Mouse (Mus musculus): ENCODE measurements around the gene Hspa1l.
"Not testable (repeated sequence)": the region's sequence is repeated elsewhere in the genome, so short reads cannot be mapped to it uniquely, and the experiment has no call there.

The Hspa1l gene

DNA sequence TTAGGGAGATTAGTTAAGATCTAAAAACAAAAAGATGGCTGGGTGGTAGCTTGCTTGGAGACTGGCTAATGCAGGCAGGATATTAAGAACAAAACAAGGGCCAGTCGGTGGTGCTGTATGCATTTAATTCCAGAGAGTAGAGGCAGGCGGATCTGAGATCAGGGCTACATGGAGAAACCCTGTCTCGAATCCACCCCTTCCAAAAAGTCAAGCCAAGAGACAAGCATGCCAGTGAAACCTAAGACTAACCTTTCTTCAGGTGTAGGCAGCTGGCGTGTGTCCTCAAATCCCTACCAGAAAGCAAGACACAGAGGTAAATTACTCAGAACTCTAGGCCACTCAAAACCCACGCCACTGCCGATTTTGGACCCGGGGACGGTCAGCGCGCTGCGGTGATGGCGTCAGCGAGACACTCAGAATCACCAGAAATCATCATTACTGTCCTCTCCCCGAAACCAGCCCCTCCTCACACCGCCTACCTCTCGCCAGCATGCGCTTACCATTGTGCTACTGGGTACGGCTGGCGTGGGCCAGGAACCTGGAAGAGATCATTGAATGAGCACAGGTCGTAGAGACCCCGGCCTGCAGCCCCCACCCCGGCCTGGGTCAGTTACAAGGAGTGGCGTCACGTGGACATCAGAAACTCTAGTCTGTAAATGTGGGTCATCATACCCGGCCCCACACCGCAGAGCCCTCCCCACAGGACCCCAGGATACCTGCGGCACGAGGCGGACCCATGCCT is 20.7 kb upstream of the Hspa1l start:
- DNase-seq, result peak; percentile 13

DNA sequence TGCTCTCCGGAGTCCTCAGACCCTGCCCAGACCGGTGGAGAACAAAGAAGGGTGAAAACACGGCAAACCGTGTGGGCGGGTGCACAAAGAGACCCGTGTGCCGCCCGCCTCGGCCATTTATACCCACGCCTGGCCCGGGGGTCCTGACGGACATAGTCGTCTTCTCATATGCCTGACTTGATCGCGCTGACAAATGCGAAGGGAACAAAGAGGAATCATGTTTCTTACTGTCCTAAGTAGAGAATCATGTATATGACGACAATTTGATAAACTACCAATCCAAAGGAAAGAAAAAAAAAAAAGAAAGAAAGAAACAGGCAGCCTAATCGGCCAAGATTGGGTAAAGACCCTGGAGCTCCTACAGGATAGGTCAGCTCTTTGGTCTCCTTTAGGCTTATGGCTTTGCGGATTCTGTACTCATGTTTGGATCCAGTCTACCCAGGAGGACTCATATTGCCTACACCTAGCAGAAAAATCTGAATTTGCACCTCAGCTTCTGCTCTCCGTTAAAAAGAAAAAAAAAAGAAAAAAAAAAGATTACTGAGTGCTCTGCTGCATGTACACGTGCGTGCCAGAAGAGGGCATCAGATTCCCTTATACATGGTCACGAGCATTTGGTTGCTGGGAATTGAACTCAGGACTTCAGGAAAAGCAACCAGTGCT is 20.0 kb upstream of the Hspa1l start:
- DNase-seq, result peak; percentile 89

DNA sequence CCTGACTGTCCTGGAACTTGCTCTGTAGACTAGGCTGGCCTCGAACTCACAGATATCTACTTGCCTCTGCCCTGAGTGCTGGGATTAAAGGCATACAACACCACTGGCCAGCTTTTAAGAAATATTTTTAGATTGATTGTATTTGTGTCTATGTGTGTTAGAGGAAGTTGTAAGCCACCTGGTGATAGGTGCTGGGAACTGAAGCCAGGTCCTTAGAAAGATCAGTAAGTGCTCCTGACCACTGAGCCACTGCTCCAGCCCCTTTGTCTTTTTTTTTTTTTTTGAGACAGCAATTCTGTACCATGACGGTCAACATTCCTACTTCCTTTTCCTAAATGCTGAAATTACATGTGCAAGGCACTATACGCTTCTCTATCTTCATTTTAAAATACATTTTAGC is 19.2 kb upstream of the Hspa1l start:
- DNase-seq, result no peak

DNA sequence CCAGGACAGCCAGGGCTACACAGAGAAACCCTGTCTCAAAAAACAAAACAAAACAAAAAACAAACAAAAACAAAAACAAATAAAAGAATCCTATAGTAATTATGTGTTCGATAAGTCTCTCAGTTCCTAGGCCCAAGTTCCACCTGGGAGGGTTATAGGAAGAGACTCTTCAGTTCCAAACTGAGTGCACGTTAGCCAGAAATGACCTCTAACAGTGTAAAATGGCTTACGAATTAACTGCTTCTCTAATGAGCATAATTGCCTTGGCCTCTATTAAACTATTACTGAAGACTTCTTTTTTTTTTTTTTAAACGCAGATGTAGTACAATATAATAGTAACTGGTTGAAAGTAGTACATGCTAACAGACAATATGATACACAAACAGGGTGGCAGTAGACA is 18.6 kb upstream of the Hspa1l start:
- DNase-seq, result no peak

DNA sequence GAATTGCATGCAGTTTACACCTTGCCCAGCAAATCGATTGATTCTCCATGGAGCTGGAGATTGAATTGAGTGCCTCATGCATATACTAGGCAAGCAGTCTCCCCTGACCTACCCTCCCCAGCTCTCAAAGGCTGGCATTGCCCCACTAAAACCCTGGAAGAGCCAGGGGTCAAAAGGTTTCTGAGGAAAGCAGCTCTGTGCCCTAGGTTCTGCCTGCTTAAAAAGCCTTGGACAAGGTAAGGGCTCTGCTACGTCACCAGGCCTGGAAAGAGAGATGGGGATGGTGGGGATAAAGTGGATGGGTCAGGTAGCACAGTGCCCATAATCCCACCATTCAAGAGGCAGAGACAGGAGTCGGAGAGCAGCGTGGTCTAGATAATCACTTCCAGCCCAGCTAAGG is 17.7 kb upstream of the Hspa1l start:
- DNase-seq, result no peak

DNA sequence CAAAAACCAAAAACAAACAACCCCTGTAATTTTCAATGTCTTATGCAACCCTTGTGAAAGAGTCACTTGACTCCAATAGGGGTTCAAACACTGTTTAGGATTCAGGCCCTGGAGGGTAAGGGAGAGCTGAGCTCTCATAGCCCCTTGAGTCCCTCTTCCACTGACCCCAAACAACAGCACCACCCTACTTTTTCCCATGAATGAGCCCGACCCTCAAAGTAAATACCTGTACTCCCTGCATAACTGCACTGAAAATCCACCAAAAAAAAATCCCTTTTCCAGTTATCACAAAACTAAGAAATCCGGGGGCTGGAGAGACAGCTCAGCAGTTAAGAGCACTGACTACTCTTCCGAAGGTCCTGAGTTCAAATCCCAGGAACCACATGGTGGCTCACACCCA is 16.6 kb upstream of the Hspa1l start:
- DNase-seq, result no peak

DNA sequence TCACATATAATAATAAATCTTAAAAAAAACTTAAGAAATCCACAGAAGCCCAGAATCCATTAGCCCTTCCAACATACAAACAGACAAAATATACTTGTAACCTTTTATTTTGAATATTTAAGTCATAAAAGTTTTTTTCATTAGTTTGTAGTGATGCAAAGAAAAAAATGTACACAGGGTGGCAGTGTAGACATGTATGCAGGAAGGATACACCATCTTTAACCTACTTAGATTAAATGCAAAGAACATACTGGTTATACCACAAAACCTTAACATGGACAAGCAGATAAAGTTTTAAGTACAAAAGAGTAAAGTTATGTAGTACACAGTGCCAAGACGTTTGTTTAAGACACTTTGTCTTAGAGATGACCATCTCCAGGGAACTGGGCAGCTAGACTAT is 16.2 kb upstream of the Hspa1l start:
- DNase-seq, result peak; percentile 19

DNA sequence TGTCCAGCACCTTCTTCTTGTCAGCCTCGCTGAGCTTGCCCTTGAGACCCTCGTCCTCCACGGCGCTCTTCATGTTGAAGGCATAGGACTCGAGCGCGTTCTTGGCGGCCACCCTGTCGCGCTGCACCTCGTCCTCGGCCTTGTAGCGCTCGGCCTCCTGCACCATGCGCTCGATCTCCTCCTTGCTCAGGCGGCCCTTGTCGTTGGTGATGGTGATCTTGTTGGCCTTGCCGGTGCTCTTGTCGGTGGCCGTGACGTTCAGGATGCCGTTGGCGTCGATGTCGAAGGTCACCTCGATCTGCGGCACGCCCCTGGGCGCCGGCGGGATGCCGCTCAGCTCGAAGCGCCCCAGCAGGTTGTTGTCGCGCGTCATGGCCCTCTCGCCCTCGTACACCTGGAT is 15.2 kb upstream of the Hspa1l start:
- not testable (repeated sequence) for DNase-seq

DNA sequence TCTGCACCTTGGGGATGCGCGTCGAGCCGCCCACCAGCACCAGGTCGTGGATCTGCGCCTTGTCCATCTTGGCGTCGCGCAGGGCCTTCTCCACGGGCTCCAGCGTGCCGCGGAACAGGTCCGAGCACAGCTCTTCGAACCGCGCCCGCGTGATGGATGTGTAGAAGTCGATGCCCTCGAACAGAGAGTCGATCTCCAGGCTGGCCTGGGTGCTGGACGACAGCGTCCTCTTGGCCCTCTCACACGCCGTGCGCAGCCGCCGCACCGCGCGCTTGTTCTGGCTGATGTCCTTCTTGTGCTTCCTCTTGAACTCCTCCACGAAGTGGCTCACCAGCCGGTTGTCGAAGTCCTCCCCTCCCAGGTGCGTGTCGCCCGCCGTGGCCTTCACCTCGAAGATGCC is 14.5 kb upstream of the Hspa1l start:
- not testable (repeated sequence) for DNase-seq

DNA sequence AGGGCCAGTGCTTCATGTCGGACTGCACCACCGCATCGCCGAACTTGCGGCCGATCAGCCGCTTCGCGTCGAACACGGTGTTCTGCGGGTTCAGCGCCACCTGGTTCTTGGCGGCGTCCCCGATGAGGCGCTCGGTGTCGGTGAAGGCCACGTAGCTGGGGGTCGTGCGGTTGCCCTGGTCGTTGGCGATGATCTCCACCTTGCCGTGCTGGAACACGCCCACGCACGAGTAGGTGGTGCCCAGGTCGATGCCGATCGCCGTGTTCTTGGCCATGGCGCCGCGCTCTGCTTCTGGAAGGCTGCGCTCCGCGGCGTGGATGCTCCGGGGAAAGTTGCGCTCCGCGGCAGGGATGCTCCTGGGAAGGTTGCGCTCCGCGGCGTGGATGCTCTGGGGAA is 13.8 kb upstream of the Hspa1l start:
- DNase-seq, result not testable (repeated sequence)

DNA sequence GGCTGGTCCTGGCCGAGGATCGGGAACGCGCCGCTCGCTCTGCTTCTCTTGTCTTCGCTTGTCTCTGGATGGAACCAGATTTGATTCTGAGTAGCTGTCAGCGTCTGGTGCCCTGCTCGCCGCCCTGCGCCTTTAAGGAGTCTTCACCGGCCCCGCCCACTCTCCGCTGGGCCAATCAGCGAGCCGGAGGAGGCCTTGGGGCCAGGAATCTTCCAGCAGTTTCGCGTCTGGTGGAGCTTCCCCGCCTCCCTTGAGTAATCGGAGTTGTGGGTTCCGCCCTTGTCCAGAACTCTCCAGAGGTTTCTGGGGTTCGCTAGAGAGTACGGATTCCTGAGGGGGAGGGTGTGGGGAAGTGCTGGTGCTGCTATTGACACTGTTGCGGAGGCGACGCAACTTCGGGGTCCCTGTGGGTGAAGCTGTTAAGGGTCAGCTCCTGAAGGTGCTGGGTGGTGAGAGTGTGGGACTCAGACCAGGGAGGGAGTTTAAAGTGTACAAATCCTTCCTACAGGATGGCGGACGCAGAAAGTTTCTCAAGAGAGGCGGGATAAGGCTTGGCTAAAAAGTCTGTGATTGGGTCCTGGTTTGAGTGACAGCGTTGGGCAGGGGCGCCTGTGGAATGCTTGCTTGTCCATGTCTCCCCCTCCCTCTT is 13.2 kb upstream of the Hspa1l start, which contains the start of gene Hspa1b:
Gene Hspa1b, minus strand, starts transcription at position 109 of the 649 bp plus-strand sequence.
- DNase-seq, result peak; percentile 89

DNA sequence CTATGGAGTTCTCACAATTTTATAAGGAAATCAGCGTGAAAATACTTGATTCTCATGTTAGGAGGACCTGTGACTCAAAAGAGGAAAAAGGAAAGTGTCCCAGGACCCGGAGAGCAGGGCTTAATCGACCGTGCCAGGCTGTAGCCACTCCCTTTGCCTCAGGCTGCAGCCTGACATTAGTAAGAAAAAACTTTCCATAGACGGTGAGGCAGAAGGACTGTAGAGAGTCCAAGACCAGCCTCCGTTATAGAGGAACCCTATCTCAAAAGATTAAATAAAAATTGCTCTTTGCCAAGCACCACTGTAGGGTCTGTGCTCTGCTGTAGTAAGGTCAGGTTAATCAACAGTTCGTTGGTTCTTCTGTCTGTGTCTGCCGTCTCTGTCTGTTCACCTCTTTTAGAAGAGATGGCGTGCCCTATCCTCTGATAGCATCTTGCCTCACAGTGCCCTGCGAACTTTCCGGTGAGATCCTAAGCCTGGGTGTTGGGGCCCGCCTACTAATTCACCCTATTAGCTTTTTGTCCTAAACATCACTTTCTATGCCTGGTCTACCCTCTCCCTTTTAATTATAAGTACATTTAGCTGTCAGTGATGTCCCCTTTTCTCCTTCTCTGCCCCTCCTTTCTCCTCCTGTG is 12.5 kb upstream of the Hspa1l start:
- peak; percentile 43 for DNase-seq

DNA sequence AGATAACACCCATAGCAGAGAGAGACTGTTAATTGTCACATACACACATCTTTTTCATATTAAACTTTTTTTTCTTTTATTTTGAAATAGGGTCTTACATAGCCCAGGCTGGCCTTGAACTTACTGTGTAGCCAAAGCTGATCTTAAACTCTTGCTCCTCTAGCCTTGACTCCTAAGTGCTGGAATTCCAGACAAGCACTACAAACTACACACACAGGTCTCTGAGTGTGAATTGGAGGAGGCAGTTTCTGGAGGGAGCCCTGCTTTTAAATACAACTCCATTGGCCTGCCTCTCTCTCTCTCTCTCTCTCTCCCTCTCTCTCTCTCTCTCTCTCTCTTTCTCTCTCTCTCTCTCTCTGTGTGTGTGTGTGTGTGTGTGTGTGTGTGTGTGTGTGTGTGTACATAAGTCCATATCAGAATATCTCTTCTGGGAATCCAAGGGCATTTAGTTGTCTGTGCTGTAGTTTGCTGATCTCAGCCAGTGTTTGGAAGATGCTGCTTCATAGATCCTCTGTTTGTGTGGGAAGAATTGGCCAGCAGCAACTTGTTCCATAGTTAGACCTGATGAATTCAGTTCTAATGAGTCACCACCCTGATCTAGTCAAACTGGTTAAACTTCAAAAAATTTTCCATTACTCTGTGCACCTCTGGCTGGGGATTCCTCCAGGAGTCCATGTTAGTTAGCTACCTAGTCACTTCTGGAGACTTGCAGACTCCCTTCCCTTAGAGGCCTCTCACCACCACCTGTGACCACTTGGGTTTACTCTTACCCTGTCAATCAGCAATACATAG is 11.6 kb upstream of the Hspa1l start:
- DNase-seq, result no peak

DNA sequence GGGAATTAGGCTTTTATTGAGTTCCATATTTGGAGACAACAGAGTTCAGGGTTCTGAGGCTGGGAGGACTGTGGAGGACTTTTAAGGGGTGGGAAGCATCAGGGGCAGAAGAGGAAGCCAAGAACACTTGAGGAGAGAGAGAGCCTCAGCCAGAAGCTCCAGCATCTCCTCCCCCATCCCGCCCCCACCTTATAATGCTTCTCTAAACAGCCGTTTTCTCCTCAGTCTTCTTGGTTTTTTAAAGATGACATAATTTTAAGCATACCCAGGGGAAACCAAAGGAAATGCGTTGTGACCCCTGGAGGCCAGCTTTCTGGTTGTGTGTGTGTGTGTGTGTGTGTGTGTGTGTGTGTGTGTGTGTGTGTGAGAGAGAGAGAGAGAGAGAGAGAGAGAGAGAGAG is 10.4 kb upstream of the Hspa1l start:
- DNase-seq, result no peak

DNA sequence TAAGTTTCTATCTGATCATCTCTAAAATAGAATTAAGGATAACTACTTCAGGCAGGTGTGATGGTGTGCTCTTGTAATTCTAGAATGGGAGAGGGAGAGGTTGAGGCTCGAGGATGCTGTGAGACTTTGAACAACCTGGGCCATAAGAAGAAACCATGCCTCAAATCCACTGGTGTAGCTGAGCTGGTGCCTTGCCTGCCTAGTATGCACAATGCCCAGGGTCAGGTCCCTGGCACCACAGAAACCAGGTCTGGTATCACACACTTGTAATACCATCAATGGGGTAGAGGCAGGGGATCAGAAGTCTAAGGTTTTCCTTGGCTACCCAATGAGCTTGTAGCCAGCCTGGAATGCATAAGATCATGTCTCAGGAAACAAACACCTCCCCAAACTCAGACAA is 9.7 kb upstream of the Hspa1l start:
- no peak for DNase-seq

DNA sequence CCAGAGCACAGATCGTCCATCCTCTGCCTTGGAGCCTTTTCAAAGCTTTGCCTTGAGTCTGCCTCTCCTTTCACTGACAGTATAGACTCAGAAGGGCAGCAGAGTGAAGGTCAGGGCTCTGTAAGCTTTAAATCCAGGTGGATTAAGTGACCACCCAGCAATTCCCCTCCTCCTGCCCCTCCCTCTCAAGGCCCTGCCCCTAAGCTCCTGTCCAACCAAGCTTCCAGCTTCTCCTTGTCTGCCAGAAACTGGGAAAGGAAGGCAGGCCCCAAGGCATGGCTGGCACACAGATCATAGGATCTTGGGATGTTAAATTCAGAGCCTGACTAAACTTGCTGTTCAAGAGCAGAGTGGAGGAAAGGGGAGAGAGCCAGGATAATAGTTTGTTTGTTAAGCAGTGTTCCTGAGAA is 7.9 kb upstream of the Hspa1l start:
- DNase-seq, result no peak

DNA sequence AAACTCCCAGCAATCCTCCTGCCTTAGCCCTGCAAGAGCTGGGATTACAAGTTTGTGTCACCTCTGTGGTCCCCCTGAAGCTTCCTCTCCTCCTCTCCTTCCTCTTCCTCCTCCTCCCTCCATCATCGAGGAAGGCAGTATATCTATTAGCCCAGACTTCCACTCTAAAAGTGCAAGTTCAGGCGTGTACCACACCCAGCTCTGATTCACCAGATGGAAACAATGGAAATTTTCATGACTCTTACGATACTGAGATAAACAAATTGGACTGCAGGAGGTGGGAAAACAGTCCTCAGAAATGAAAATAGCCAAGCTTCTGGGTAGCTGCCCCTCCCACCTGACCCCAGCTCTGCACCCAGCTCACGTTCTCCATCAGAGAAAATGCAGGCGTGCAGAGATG is 6.9 kb upstream of the Hspa1l start:
- no peak for DNase-seq

DNA sequence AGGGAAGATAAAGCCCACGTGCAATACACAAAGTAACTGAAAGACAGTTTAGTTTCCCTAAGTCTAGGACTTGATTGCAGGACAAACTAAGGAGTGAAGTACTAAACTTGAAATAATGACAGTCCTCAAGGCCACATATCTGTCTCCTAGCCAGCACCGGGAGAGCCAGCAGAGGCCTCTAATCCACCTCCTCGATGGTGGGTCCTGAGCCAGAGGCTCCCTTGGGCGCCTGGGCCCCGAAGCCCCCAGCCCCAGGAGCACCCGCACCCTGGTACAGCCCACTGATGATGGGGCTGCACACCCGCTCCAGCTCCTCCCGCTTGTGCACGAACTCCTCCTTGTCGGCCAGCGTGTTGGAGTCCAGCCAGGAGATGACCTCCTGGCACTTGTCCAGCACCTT is 2.7 kb upstream of the Hspa1l start, which contains the start of gene Gm20481:
Gene Gm20481, plus strand, starts transcription at position 91 of the 400 bp plus-strand sequence.
- not testable (repeated sequence) for DNase-seq

DNA sequence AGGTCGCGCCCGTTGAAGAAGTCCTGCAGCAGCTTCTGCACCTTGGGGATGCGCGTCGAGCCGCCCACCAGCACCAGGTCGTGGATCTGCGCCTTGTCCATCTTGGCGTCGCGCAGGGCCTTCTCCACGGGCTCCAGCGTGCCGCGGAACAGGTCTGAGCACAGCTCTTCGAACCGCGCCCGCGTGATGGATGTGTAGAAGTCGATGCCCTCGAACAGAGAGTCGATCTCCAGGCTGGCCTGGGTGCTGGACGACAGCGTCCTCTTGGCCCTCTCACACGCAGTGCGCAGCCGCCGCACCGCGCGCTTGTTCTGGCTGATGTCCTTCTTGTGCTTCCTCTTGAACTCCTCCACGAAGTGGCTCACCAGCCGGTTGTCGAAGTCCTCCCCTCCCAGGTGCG is 1.7 kb upstream of the Hspa1l start:
- DNase-seq, result not testable (repeated sequence)

DNA sequence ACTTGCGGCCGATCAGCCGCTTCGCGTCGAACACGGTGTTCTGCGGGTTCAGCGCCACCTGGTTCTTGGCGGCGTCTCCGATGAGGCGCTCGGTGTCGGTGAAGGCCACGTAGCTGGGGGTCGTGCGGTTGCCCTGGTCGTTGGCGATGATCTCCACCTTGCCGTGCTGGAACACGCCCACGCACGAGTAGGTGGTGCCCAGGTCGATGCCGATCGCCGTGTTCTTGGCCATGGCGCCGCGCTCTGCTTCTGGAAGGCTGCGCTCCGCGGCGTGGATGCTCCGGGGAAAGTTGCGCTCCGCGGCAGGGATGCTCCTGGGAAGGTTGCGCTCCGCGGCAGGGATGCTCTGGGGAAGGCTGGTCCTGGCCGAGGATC is 822 bp upstream of the Hspa1l start:
- not testable (repeated sequence) for DNase-seq

DNA sequence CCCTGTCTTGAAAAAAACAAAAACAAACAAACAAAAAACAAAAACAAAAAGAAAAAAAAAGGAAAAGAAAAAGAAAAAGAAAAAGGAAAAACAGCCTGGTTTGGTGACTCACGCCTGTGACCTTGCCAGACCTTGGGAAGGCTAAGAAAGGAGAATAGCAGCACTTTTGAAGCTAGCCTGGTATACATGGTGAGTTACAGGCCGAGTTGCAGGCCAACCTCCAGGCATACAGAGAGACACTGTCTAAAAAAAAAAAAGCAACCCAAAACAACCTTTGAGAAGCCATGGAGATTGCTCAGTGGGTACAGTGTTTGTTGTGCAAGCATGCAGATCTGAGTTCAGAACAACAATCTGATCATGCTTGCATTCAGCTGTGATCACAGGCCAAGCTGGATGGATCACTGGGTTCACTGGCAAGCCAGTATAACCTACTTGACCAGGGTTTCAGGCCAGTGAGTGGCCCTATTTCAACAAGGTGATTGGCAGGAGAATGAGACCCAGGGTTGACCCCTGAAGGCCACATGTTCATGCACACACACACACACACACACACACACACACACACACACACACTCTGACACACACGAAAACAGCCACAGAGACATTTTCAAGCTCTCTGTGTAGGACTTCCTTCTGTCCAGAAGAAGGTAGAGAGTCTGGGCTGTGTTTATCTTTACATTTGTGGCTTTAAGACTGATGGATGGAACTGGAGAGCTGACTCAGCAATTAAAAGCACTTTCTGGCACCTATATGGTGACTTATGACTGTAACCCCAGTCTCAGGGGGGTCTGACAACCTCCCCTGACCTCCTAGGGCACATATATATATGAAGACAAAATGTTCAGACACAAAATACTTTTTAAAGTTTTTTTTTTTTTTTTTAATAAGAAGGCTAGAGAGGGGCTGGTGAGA is 3.3 kb downstream of the Hspa1l start:
- DNase-seq, result no peak

DNA sequence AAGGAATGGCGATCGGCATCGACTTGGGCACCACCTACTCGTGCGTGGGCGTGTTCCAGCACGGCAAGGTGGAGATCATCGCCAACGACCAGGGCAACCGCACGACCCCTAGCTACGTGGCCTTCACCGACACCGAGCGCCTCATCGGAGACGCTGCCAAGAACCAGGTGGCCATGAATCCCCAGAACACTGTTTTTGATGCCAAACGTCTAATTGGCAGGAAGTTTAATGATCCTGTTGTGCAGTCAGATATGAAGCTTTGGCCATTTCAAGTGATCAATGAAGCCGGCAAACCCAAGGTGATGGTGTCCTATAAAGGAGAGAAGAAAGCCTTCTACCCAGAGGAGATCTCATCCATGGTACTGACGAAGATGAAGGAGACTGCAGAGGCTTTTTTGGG is 4.5 kb downstream of the Hspa1l start:
- DNase-seq, result no peak
